Mouse (Mus musculus) intestine, postnatal 0 days (tissue): Measurements from ENCODE around the gene Arpin. TPM values are rescaled to one million over a fixed set of nuclear protein-coding genes. Genes with fewer than 3 reads are reported as not detected.

Experiments
- ATAC-seq: fragments of 200-750 bp; cut with Nextera tagmentation; 2 replicates; pipeline ENCODE4 v1.8.0; 2017; ENCODE audit warnings: mild to moderate bottlenecking, moderate TSS enrichment, moderate library complexity
- H3K27ac ChIP-seq: fragments of 300-500 bp; sonication (generic); 2 replicates; pipeline ENCODE4 v1.5.1; 2014; ENCODE audit warnings: mild to moderate bottlenecking, low read depth, low read length, moderate library complexity
- H3K27me3 ChIP-seq: fragments of 300-500 bp; sonication (generic); replicated peaks from 2 replicates; pipeline ENCODE4 v1.6.1; 2014; ENCODE audit warnings: low read length, mixed read lengths; ENCODE audit not compliant: control insufficient read depth, insufficient read depth
- H3K36me3 ChIP-seq: fragments of 300-500 bp; sonication (generic); 2 replicates; pipeline ENCODE4 v1.6.1; 2014; ENCODE audit warnings: mild to moderate bottlenecking, moderate library complexity; ENCODE audit not compliant: control insufficient read depth, insufficient read depth
- H3K4me1 ChIP-seq: fragments of 300-500 bp; sonication (generic); replicated peaks from 2 replicates; pipeline ENCODE4 v1.6.1; 2014; ENCODE audit warnings: antibody characterized with exemption, low read length, mixed read lengths; ENCODE audit not compliant: control insufficient read depth, insufficient read depth
- H3K4me2 ChIP-seq: fragments of 300-500 bp; sonication (generic); replicated peaks from 2 replicates; pipeline ENCODE4 v1.6.1; 2014; ENCODE audit warnings: low read depth, mild to moderate bottlenecking, moderate library complexity
- H3K4me3 ChIP-seq: fragments of 300-500 bp; sonication (generic); 2 replicates; pipeline ENCODE4 v1.5.1; 2014; ENCODE audit warnings: low read depth, low read length
- H3K9ac ChIP-seq: fragments of 300-500 bp; sonication (generic); 2 replicates; pipeline ENCODE4 v1.6.1; 2014; ENCODE audit warnings: mild to moderate bottlenecking, low read depth, low read length
- H3K9me3 ChIP-seq: fragments of 300-500 bp; sonication (generic); 2 replicates; pipeline ENCODE4 v1.6.1; 2016; ENCODE audit warnings: mixed run types; ENCODE audit not compliant: control insufficient read depth
- CTCF ChIP-seq: sonication (generic); IDR thresholded peaks from 2 replicates; pipeline ENCODE4 v1.5.1; 2016; ENCODE audit warnings: low read depth, mild to moderate bottlenecking, control low read depth, antibody characterized with exemption, moderate library complexity
- WGBS: fragments of 180-500 bp; shearing (Covaris S2); extraction: QIAGEN DNeasy Blood & Tissue Kit; methylation state at CpG from one replicate; pipeline ENCODE4 v1.1.7; 2014; 5-methylcytosine and 5-hydroxymethylcytosine counted together
- microRNA-seq: library from miRNA; unstranded; fragments of <30 nt; microRNA quantifications from one replicate; pipeline ENCODE4, GENCODE M21; 2016
- polyA plus RNA-seq: library from polyadenylated mRNA; unstranded; fragments of >200 nt; fragmentation: Nextera tagmentation; extraction: Ambion mirVana; gene quantifications from 2 replicates; pipeline ENCODE4 v1.2.1, GENCODE M21; 2015

Arpin gene
- polyA plus RNA-seq, 1 experiment from 2014 or later, result 37.5 TPM

DNA sequence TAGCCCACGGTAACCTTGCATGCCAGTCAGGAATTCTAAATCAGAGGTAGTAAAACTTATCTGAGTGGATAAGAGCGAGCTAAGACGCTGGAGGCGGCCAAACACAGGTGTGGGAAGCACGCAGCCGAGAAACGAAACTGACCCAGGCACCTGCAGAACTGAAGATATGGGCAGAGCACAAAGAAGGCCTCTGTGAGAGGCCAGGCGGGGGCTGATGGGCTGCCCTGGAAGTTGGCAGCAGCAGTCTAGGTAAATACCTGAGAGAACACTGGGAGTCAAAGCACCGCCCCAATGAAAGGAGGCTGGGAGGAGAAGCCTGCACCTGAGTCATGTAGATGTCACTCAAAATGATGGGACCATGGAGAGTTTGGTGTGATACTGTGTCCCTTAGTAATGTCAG is 46.6 kb downstream of the Arpin start:
- H3K4me2 ChIP-seq, result peak overlapping the region; percentile 1; the same call in 1 of the 2 replicates
- ATAC-seq, result peak; percentile 83

DNA sequence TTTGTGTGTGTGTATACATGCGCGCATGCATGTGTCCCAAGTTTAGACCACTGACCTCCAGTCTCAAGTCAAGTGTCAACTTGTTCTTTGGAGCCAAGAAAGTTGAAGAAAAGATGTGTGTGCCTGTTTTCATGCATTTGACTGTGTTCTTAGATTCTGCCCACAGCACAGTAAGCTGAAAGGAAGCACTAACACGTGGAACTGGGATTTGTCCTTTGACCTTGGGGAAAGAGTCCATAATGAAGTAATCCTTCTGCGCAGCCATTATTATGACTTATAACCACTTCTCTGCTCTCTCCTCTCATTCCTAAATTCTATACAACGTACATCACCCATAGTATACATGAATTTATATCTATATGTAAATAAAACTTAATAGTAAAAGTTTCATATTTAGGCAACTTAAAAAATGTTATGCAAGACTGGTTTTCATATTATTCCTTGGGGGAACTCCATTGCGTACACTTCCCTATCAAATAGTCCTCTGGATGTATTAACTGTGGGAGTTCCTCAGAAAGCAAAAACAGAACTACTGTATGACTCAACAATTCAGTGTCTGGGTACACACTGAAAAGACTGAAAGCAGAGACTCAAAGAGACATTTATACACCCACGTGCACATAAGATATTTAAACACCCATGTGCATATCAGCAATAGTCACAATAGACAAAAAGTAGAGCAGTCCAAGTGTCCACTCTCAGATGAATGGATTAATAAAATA is 51.4 kb downstream of the Arpin start:
- peaks cover 13% of the 10 kb centered on the region for H3K4me1 ChIP-seq
- H3K27ac ChIP-seq, result peak overlapping the region; percentile 62; the same call in 1 of the 2 replicates
- H3K27me3 ChIP-seq, result no peaks in the 10 kb centered on the region
- 62% methylated on average over 7 of the region's 7 CpGs for WGBS
- no peaks in the 10 kb centered on the region for H3K9me3 ChIP-seq
- ATAC-seq, result peak; percentile 14; the same call in 1 of the 2 replicates
- no peak overlapping the region for H3K4me3 ChIP-seq
- no peak for TF ChIP-seq CTCF
- H3K4me2 ChIP-seq, result no peak overlapping the region
- peaks cover 15% of the 10 kb centered on the region for H3K36me3 ChIP-seq
- no peak overlapping the region for H3K9ac ChIP-seq

More for the DNA sequence above, 46.6 kb downstream of the Arpin start:
- H3K9me3 ChIP-seq, result no peaks in the 10 kb centered on the region
- WGBS, result 49% methylated on average over 9 of the region's 9 CpGs
- no peak overlapping the region for H3K4me3 ChIP-seq
- 0 out of 2 replicates have a peak, but pooled peaks cover 8% of the 10 kb centered on the region for H3K4me1 ChIP-seq
- TF ChIP-seq CTCF, result no peak
- no peaks in the 10 kb centered on the region for H3K36me3 ChIP-seq
- H3K27me3 ChIP-seq, result no peaks in the 10 kb centered on the region
- H3K27ac ChIP-seq, result peak overlapping the region; percentile 9
- H3K9ac ChIP-seq, result no peak overlapping the region

DNA sequence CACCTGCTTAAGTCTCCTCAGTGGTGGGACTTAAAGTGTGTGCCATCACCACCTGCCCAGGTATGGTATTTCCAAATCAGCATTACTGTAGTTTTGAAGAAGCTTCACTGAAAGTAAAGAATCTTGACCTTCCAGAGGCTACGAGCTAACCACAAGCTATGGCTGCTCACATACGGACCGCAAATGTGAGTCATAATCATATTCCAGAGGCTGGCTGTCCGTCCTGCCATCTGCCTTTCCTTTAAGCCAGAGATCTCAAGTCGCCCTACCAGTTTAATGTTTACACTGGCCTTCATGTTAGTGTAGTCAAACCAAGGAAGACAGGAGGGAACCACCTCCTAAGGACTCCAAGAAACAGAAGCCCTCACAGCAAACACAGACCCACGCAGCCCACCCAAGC is 53.3 kb downstream of the Arpin start:
- H3K4me2 ChIP-seq, result no peak overlapping the region
- no peak for TF ChIP-seq CTCF
- no peak overlapping the region for H3K27ac ChIP-seq
- peaks cover 16% of the 10 kb centered on the region for H3K36me3 ChIP-seq
- no peaks in the 10 kb centered on the region for H3K27me3 ChIP-seq
- H3K4me3 ChIP-seq, result no peak overlapping the region
- H3K4me1 ChIP-seq, result peaks cover 13% of the 10 kb centered on the region
- no peak overlapping the region for H3K9ac ChIP-seq
- no peaks in the 10 kb centered on the region for H3K9me3 ChIP-seq
- ATAC-seq, result no peak
- WGBS, result 48% methylated on average over 6 of the region's 6 CpGs

DNA sequence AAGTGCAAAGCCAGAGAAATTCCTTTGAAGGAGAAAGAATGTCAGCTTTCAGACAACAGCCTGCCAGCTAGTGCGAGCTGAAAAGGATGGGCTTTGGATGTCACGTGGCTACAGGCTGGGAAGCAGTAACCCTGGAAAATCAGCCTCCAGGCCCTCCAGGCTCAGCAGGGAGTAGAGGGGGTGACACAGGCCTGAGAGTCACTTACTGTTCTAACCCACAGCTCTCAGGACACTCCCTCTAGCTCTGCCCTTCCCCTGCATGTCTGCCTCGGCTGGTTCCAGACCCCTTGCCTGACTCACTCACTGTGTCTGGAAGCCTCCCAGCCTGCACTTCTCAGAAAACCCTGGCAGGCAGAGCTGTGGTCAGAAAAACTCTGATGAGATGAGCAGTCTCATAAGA is 54.2 kb downstream of the Arpin start:
- Histone ChIP-seq H3K9ac (no peak overlapping the region), H3K4me1 (peaks cover 13% of the 10 kb centered on the region), H3K27me3 (no peaks in the 10 kb centered on the region), H3K4me3 (no peak overlapping the region), H3K9me3 (no peaks in the 10 kb centered on the region), H3K36me3 (peaks cover 25% of the 10 kb centered on the region), H3K4me2 (no peak overlapping the region), H3K27ac (no peak overlapping the region)
- no peak for ATAC-seq
- TF ChIP-seq CTCF, result no peak
- 44% methylated on average over 3 of the region's 3 CpGs for WGBS

DNA sequence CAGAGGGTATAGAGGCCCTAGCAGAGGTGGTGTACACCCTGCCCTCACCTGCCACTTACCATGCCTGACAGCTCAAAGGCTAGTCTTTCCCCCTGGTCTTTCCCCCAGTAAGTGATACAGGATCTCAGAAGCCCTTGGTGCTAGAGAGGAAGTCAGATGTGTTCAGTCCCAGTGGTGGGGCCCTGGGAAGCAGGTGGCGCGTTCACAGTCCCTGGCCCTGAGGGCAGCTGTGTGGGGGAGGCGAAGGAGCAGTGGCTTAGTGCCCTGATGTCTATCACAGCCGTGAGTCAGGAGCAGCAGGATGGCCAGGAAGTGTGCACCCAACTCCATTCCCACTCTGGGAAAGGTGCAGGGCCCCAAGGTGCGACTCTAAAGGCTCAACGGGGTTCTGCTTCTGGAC is 55.1 kb downstream of the Arpin start:
- Histone ChIP-seq H3K36me3 (peaks cover 26% of the 10 kb centered on the region), H3K9ac (no peak overlapping the region), H3K27ac (peak overlapping the region; percentile 46; the same call in 1 of the 2 replicates), H3K9me3 (no peaks in the 10 kb centered on the region), H3K4me1 (peaks cover 13% of the 10 kb centered on the region), H3K4me3 (no peak overlapping the region), H3K27me3 (no peaks in the 10 kb centered on the region), H3K4me2 (no peak overlapping the region)
- 59% methylated on average over 6 of the region's 6 CpGs for WGBS
- peak; percentile 49 for ATAC-seq
- TF ChIP-seq CTCF, result no peak

DNA sequence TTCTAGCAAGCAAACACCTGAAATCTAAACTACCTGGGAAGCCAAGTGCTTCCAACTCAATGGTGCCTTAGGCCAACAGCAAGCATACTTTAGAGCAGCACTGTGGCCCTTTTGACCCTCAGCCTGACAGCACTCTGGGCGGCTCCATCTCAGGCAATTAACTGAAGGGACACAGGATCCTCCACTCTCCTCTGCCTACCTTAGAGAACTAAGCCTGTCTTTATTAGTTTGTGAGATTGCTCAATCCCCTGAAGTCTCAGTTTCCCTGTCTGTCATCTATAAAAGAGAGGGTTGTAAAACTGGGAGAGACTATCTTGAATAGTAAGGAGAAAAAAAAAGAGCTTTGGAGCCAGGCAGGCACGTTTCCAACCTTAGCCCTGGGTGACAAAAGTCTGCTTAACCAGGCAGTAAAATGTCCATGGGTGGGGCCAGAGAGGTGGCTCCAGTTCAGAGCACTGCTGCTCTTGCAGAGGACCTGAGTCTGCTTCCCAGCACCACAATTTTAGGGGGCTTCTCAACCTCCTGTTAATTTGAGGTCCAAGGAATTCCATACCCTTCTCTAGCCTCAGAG is 56.6 kb downstream of the Arpin start:
- no peak overlapping the region for H3K9ac ChIP-seq
- no peak overlapping the region for H3K4me2 ChIP-seq
- no peaks in the 10 kb centered on the region for H3K9me3 ChIP-seq
- H3K4me3 ChIP-seq, result no peak overlapping the region
- peaks cover 26% of the 10 kb centered on the region for H3K36me3 ChIP-seq
- H3K27ac ChIP-seq, result peak overlapping the region; percentile 60
- H3K27me3 ChIP-seq, result no peaks in the 10 kb centered on the region
- H3K4me1 ChIP-seq, result peaks cover 12% of the 10 kb centered on the region
- TF ChIP-seq CTCF, result no peak
- 31% methylated on average over 2 of the region's 2 CpGs for WGBS
- peak; percentile 78 for ATAC-seq

Small RNAs within 50 kb of the gene (microRNA-seq; reads per million reads assigned to microRNA genes)
- not detected for gene Gm24541

Other genes with a start within 250 kb of the Arpin start
- gene Kif7, start 219.6 kb downstream of the Arpin start, polyA plus RNA-seq, result 0.69 and 0.82 TPM in 2 replicates
- not detected in 2 replicates for gene Plin1, start 202.5 kb downstream of the Arpin start, polyA plus RNA-seq
- gene Pex11a, start 192.2 kb downstream of the Arpin start, polyA plus RNA-seq, result 22.6 and 23.3 TPM in 2 replicates
- 0.05 TPM in 1 of 2 replicates, not detected in the other for gene Wdr93, start 192.2 kb downstream of the Arpin start, polyA plus RNA-seq
- gene Mesp1, start 141.6 kb downstream of the Arpin start, polyA plus RNA-seq, result 0.21 and 0.27 TPM in 2 replicates
- 1.7 and 1.9 TPM in 2 replicates for gene Mesp2, start 124.6 kb downstream of the Arpin start, polyA plus RNA-seq
- gene Anpep, start 74.3 kb downstream of the Arpin start, polyA plus RNA-seq, result 476 and 488 TPM in 2 replicates
- gene Ap3s2, start 14.7 kb downstream of the Arpin start, polyA plus RNA-seq, result 21.2 and 21.3 TPM in 2 replicates
- 8.5 and 9.4 TPM in 2 replicates for gene Zfp710, start 89.5 kb upstream of the Arpin start, polyA plus RNA-seq
- gene Idh2, start 180.0 kb upstream of the Arpin start, polyA plus RNA-seq, result 185 and 190 TPM in 2 replicates